Mouse (Mus musculus): ENCODE results near the gene Ace2. TPM values are rescaled to one million over a fixed set of nuclear protein-coding genes. Genes with fewer than 3 reads are reported as not detected.

Gene Ace2
- 0.09 and 0.36 TPM in 2 replicates for polyA plus RNA-seq (2016; fragmentation: Nextera tagmentation; extraction: Ambion mirVana)

- DNase-seq (ENCODE audit: low spot score) = no peak
- no peak within 1 kb of the TSS for H3K4me3 ChIP-seq
- WGBS = 86% methylated on average over 2 of the region's 2 CpGs
- H3K9me3 ChIP-seq (replicated peaks) = no peaks in the 10 kb centered on the region
- peaks cover 94% of the 10 kb centered on the region for H3K27me3 ChIP-seq (ENCODE audit: low read depth, poor library complexity, severe bottlenecking)
- H3K4me1 ChIP-seq = no peaks in the 10 kb centered on the region
- no peaks in the 10 kb centered on the region for H3K36me3 ChIP-seq
- H3K27ac ChIP-seq (replicated peaks) = no peak within 1 kb of the TSS
These were observed at the start of gene Ace2 for GRCm38 (mm10) chrX:164139032-164139431. Gene Ace2 (plus strand): TSS chrX:164139332.

GRCm38 (mm10) chrX:164089916-164090315 lies 49.2 kb upstream of the Ace2 start:
- peaks cover 91% of the 10 kb centered on the region for H3K27me3 ChIP-seq (ENCODE audit: low read depth, poor library complexity, severe bottlenecking)
- no peaks in the 10 kb centered on the region for H3K9me3 ChIP-seq (replicated peaks)
- 72% methylated on average over 11 of the region's 11 CpGs for WGBS
- no peaks in the 10 kb centered on the region for H3K4me1 ChIP-seq
- no peaks in the 10 kb centered on the region for H3K36me3 ChIP-seq
- H3K4me3 ChIP-seq = no peak overlapping the region
- H3K27ac ChIP-seq (replicated peaks) = no peak overlapping the region
- DNase-seq (ENCODE audit: low spot score) = no peak

- no peaks in the 10 kb centered on the region for H3K4me1 ChIP-seq
- H3K27ac ChIP-seq (replicated peaks) = no peak overlapping the region
- no peak for DNase-seq (ENCODE audit: low spot score)
- H3K4me3 ChIP-seq = no peak overlapping the region
- 54% methylated on average over 7 of the region's 7 CpGs for WGBS
- no peaks in the 10 kb centered on the region for H3K36me3 ChIP-seq
- H3K27me3 ChIP-seq (ENCODE audit: low read depth, poor library complexity, severe bottlenecking) = peaks cover 95% of the 10 kb centered on the region
- no peaks in the 10 kb centered on the region for H3K9me3 ChIP-seq (replicated peaks)
These were observed 46.6 kb upstream of the Ace2 start for GRCm38 (mm10) chrX:164092300-164093169.

- no peak for DNase-seq (ENCODE audit: low spot score)
- no peaks in the 10 kb centered on the region for H3K9me3 ChIP-seq (replicated peaks)
- H3K36me3 ChIP-seq = no peaks in the 10 kb centered on the region
- WGBS = 79% methylated on average over 5 of the region's 5 CpGs
- no peak overlapping the region for H3K27ac ChIP-seq (replicated peaks)
- H3K4me3 ChIP-seq = no peak overlapping the region
- H3K4me1 ChIP-seq = no peaks in the 10 kb centered on the region
- peaks cover 96% of the 10 kb centered on the region for H3K27me3 ChIP-seq (ENCODE audit: low read depth, poor library complexity, severe bottlenecking)
These were observed 45.7 kb upstream of the Ace2 start for GRCm38 (mm10) chrX:164093435-164093834.

- 71% methylated on average over 2 of the region's 2 CpGs for WGBS
- no peak for DNase-seq (ENCODE audit: low spot score)
- H3K36me3 ChIP-seq = no peaks in the 10 kb centered on the region
- no peak overlapping the region for H3K4me3 ChIP-seq
- H3K9me3 ChIP-seq (replicated peaks) = no peaks in the 10 kb centered on the region
- no peak overlapping the region for H3K27ac ChIP-seq (replicated peaks)
- peaks cover 92% of the 10 kb centered on the region for H3K27me3 ChIP-seq (ENCODE audit: low read depth, poor library complexity, severe bottlenecking)
- no peaks in the 10 kb centered on the region for H3K4me1 ChIP-seq
These were observed 43.3 kb upstream of the Ace2 start for GRCm38 (mm10) chrX:164095838-164096237.

GRCm38 (mm10) chrX:164101483-164101882 lies 37.6 kb upstream of the Ace2 start:
- H3K4me3 ChIP-seq = no peak overlapping the region
- H3K9me3 ChIP-seq (replicated peaks) = no peaks in the 10 kb centered on the region
- H3K27ac ChIP-seq (replicated peaks) = no peak overlapping the region
- DNase-seq (ENCODE audit: low spot score) = no peak
- no peaks in the 10 kb centered on the region for H3K36me3 ChIP-seq
- no peaks in the 10 kb centered on the region for H3K4me1 ChIP-seq
- peaks cover 85% of the 10 kb centered on the region for H3K27me3 ChIP-seq (ENCODE audit: low read depth, poor library complexity, severe bottlenecking)

- H3K4me3 ChIP-seq = no peak overlapping the region
- H3K9me3 ChIP-seq (replicated peaks) = no peaks in the 10 kb centered on the region
- no peak overlapping the region for H3K27ac ChIP-seq (replicated peaks)
- H3K27me3 ChIP-seq (ENCODE audit: low read depth, poor library complexity, severe bottlenecking) = peaks cover 86% of the 10 kb centered on the region
- no peaks in the 10 kb centered on the region for H3K4me1 ChIP-seq
- DNase-seq (ENCODE audit: low spot score) = no peak
- 92% methylated on average over 7 of the region's 7 CpGs for WGBS
- H3K36me3 ChIP-seq = no peaks in the 10 kb centered on the region
These were observed 36.9 kb upstream of the Ace2 start for GRCm38 (mm10) chrX:164102198-164102597.

GRCm38 (mm10) chrX:164102656-164103055 lies 36.5 kb upstream of the Ace2 start:
- WGBS = 75% methylated on average over 6 of the region's 6 CpGs
- H3K9me3 ChIP-seq (replicated peaks) = no peaks in the 10 kb centered on the region
- H3K27ac ChIP-seq (replicated peaks) = no peak overlapping the region
- DNase-seq (ENCODE audit: low spot score) = no peak
- no peak overlapping the region for H3K4me3 ChIP-seq
- H3K36me3 ChIP-seq = no peaks in the 10 kb centered on the region
- no peaks in the 10 kb centered on the region for H3K4me1 ChIP-seq
- peaks cover 88% of the 10 kb centered on the region for H3K27me3 ChIP-seq (ENCODE audit: low read depth, poor library complexity, severe bottlenecking)

- Histone ChIP-seq H3K4me1 (no peaks in the 10 kb centered on the region), H3K27me3 (ENCODE audit: low read depth, poor library complexity, severe bottlenecking) (peaks cover 76% of the 10 kb centered on the region), H3K4me3 (no peak overlapping the region), H3K36me3 (no peaks in the 10 kb centered on the region), H3K27ac (replicated peaks) (no peak overlapping the region), H3K9me3 (replicated peaks) (no peaks in the 10 kb centered on the region)
- DNase-seq (ENCODE audit: low spot score) = no peak
- WGBS = 86% methylated on average over 3 of the region's 3 CpGs
These were observed 28.0 kb upstream of the Ace2 start for GRCm38 (mm10) chrX:164111146-164111545.

GRCm38 (mm10) chrX:164113744-164114143 lies 25.4 kb upstream of the Ace2 start:
- no peaks in the 10 kb centered on the region for H3K4me1 ChIP-seq
- peaks cover 55% of the 10 kb centered on the region for H3K27me3 ChIP-seq (ENCODE audit: low read depth, poor library complexity, severe bottlenecking)
- no peak for DNase-seq (ENCODE audit: low spot score)
- no peak overlapping the region for H3K27ac ChIP-seq (replicated peaks)
- H3K4me3 ChIP-seq = no peak overlapping the region
- H3K9me3 ChIP-seq (replicated peaks) = no peaks in the 10 kb centered on the region
- 89% methylated on average over 6 of the region's 6 CpGs for WGBS
- no peaks in the 10 kb centered on the region for H3K36me3 ChIP-seq

- Histone ChIP-seq H3K4me3 (no peak overlapping the region), H3K36me3 (no peaks in the 10 kb centered on the region), H3K9me3 (replicated peaks) (no peaks in the 10 kb centered on the region), H3K27me3 (ENCODE audit: low read depth, poor library complexity, severe bottlenecking) (peaks cover 72% of the 10 kb centered on the region), H3K27ac (replicated peaks) (no peak overlapping the region), H3K4me1 (no peaks in the 10 kb centered on the region)
- no peak for DNase-seq (ENCODE audit: low spot score)
- 97% methylated on average over 3 of the region's 3 CpGs for WGBS
These were observed 15.2 kb upstream of the Ace2 start for GRCm38 (mm10) chrX:164123942-164124341.

- no peaks in the 10 kb centered on the region for H3K9me3 ChIP-seq (replicated peaks)
- 94% methylated on average over 3 of the region's 3 CpGs for WGBS
- no peak overlapping the region for H3K4me3 ChIP-seq
- H3K36me3 ChIP-seq = no peaks in the 10 kb centered on the region
- DNase-seq (ENCODE audit: low spot score) = no peak
- no peaks in the 10 kb centered on the region for H3K4me1 ChIP-seq
- H3K27ac ChIP-seq (replicated peaks) = no peak overlapping the region
- H3K27me3 ChIP-seq (ENCODE audit: low read depth, poor library complexity, severe bottlenecking) = peaks cover 96% of the 10 kb centered on the region
These were observed 5.6 kb upstream of the Ace2 start for GRCm38 (mm10) chrX:164133531-164133930.

GRCm38 (mm10) chrX:164135304-164135818 lies 3.8 kb upstream of the Ace2 start:
- Histone ChIP-seq H3K27ac (replicated peaks) (no peak overlapping the region), H3K4me3 (no peak overlapping the region), H3K9me3 (replicated peaks) (no peaks in the 10 kb centered on the region), H3K4me1 (no peaks in the 10 kb centered on the region), H3K36me3 (no peaks in the 10 kb centered on the region), H3K27me3 (ENCODE audit: low read depth, poor library complexity, severe bottlenecking) (peaks cover 95% of the 10 kb centered on the region)
- DNase-seq (ENCODE audit: low spot score) = no peak
- 93% methylated on average over 4 of the region's 4 CpGs for WGBS

Measured in midbrain, embryonic 10.5 days (tissue).